Mouse (Mus musculus) MEL (cell line): Measurements from ENCODE around the gene 1700029I15Rik. TPM values are rescaled to one million over a fixed set of nuclear protein-coding genes. Genes with fewer than 3 reads are reported as not detected.

Experiments
- DNase-seq: peaks from one replicate; pipeline ENCODE4 v3.0.0; 2011; ENCODE audit warnings: low read depth, low spot score
- H3K27ac ChIP-seq: 2 replicates; pipeline ENCODE4 v1.5.1; 2012; ENCODE audit warnings: low read depth, mild to moderate bottlenecking, control low read depth, low read length, moderate library complexity; ENCODE audit not compliant: control insufficient read depth
- H3K27me3 ChIP-seq, 2 experiments: fragments of 150-350 bp in 1 of 2; sonication (generic) in 1 of 2; 2 replicates each; pipeline ENCODE4 v1.6.1; 2012; ENCODE audit warnings: low read length in 2 of 2, mild to moderate bottlenecking in 2 of 2, improper control_type of control experiment in 1 of 2, moderate library complexity in 1 of 2; ENCODE audit not compliant: insufficient read depth in 2 of 2, control insufficient read depth in 1 of 2
- H3K36me3 ChIP-seq, 2 experiments: 2 replicates each; pipeline ENCODE4 v1.6.1; 2012 to 2014; ENCODE audit warnings: low read length in 2 of 2, improper control_type of control experiment in 1 of 2, inconsistent platforms in 1 of 2, mild to moderate bottlenecking in 1 of 2; ENCODE audit not compliant: insufficient read depth in 2 of 2, control insufficient read depth in 1 of 2
- H3K4me1 ChIP-seq, 2 experiments: fragments of 150-350 bp in 1 of 2; sonication (generic) in 1 of 2; 2 replicates each; pipeline ENCODE4 v1.6.1; 2012; ENCODE audit warnings: low read length in 2 of 2, improper control_type of control experiment in 1 of 2, mild to moderate bottlenecking in 1 of 2; ENCODE audit not compliant: insufficient read depth in 2 of 2, control insufficient read depth in 1 of 2
- H3K4me3 ChIP-seq, 2 experiments: fragments of 150-350 bp in 1 of 2; sonication (generic) in 1 of 2; 2 replicates each; pipeline ENCODE4 v1.5.1; 2012; ENCODE audit warnings: low read depth in 2 of 2, low read length in 2 of 2, mild to moderate bottlenecking in 2 of 2, moderate library complexity in 2 of 2, control low read depth in 1 of 2, improper control_type of control experiment in 1 of 2; ENCODE audit not compliant: control insufficient read depth in 1 of 2, insufficient read depth in 1 of 2
- H3K79me2 ChIP-seq: 2 replicates; pipeline ENCODE4 v1.6.1; 2012; ENCODE audit warnings: mild to moderate bottlenecking, low read length, moderate library complexity; ENCODE audit not compliant: control insufficient read depth, poor library complexity, insufficient read depth
- H3K9ac ChIP-seq: 2 replicates; pipeline ENCODE4 v1.6.1; 2012; ENCODE audit warnings: low read depth, mild to moderate bottlenecking, control low read depth, low read length, moderate library complexity; ENCODE audit not compliant: control insufficient read depth, poor library complexity, severe bottlenecking
- H3K9me3 ChIP-seq: fragments of 150-350 bp; sonication (generic); replicated peaks from 2 replicates; pipeline ENCODE4 v1.6.1; 2012; ENCODE audit warnings: mild to moderate bottlenecking, low read length, improper control_type of control experiment, moderate library complexity; ENCODE audit not compliant: insufficient read depth
- BHLHE40 ChIP-seq: IDR thresholded peaks from 2 replicates; pipeline ENCODE4 v1.6.1; 2012; ENCODE audit warnings: low read depth, mild to moderate bottlenecking, inconsistent platforms, low read length, improper control_type of control experiment, borderline replicate concordance
- CHD1 ChIP-seq: IDR thresholded peaks from 2 replicates; pipeline ENCODE4 v1.6.1; 2012; ENCODE audit warnings: low read depth, mild to moderate bottlenecking, inconsistent platforms, low read length, improper control_type of control experiment
- CHD2 ChIP-seq: IDR thresholded peaks from 2 replicates; pipeline ENCODE4 v1.6.1; 2011; ENCODE audit warnings: low read length, improper control_type of control experiment
- CTCF ChIP-seq, 3 experiments: IDR thresholded peaks in 2 of 3; conservative IDR thresholded peaks in 1 of 3; 2 replicates each; pipeline ENCODE4 v1.5.1; 2011 to 2012; ENCODE audit warnings: low read length in 3 of 3, low read depth in 2 of 3, mild to moderate bottlenecking in 2 of 3, improper control_type of control experiment in 1 of 3, inconsistent platforms in 1 of 3, mixed read lengths in 1 of 3, moderate library complexity in 1 of 3; ENCODE audit not compliant: control insufficient read depth in 1 of 3, insufficient read depth in 1 of 3, poor library complexity in 1 of 3, severe bottlenecking in 1 of 3
- E2F4 ChIP-seq: IDR thresholded peaks from 2 replicates; pipeline ENCODE4 v1.6.1; 2011; ENCODE audit warnings: low read depth, low read length, improper control_type of control experiment, borderline replicate concordance
- EP300 ChIP-seq, 2 experiments: IDR thresholded peaks; 2 replicates each; pipeline ENCODE4 v1.6.1; 2011; ENCODE audit warnings: improper control_type of control experiment in 2 of 2, low read length in 2 of 2, low read depth in 1 of 2, mild to moderate bottlenecking in 1 of 2
- ETS1 ChIP-seq: IDR thresholded peaks from 2 replicates; pipeline ENCODE4 v1.6.1; 2012; ENCODE audit warnings: low read depth, mild to moderate bottlenecking, inconsistent platforms, low read length, improper control_type of control experiment, moderate library complexity
- GATA1 ChIP-seq: IDR thresholded peaks from 2 replicates; pipeline ENCODE4 v1.6.1; 2011; ENCODE audit warnings: low read depth, low read length, improper control_type of control experiment
- HCFC1 ChIP-seq: IDR thresholded peaks from 2 replicates; pipeline ENCODE4 v1.6.1; 2012; ENCODE audit warnings: low read depth, mild to moderate bottlenecking, inconsistent platforms, low read length, improper control_type of control experiment, moderate library complexity
- KAT2A ChIP-seq: conservative IDR thresholded peaks from 2 replicates; pipeline ENCODE4 v1.6.1; 2012; ENCODE audit warnings: low read depth, low read length, improper control_type of control experiment, inconsistent platforms
- MAFK ChIP-seq: IDR thresholded peaks from 2 replicates; pipeline ENCODE4 v1.6.1; 2011; ENCODE audit warnings: low read depth, mild to moderate bottlenecking, low read length, improper control_type of control experiment, borderline replicate concordance
- MXI1 ChIP-seq: IDR thresholded peaks from 2 replicates; pipeline ENCODE4 v1.6.1; 2011; ENCODE audit warnings: mild to moderate bottlenecking, low read depth, low read length, improper control_type of control experiment
- NELFE ChIP-seq: IDR thresholded peaks from 2 replicates; pipeline ENCODE4 v1.6.1; 2011; ENCODE audit warnings: low read depth, low read length, improper control_type of control experiment
- POLR2A ChIP-seq, 2 experiments: IDR thresholded peaks; 2 replicates each; pipeline ENCODE4 v1.6.1; 2011 to 2012; ENCODE audit warnings: low read length in 2 of 2, mild to moderate bottlenecking in 2 of 2, control low read depth in 1 of 2, improper control_type of control experiment in 1 of 2, low read depth in 1 of 2, moderate library complexity in 1 of 2; ENCODE audit not compliant: control insufficient read depth in 1 of 2, insufficient read depth in 1 of 2, poor library complexity in 1 of 2
- POLR2AphosphoS2 ChIP-seq: IDR thresholded peaks from 2 replicates; pipeline ENCODE4 v1.6.1; 2011; ENCODE audit warnings: low read length, improper control_type of control experiment
- POLR2AphosphoS5 ChIP-seq: IDR thresholded peaks from 2 replicates; pipeline ENCODE4 v1.6.1; 2012; ENCODE audit warnings: low read depth, borderline replicate concordance, mild to moderate bottlenecking, inconsistent platforms, low read length, moderate library complexity, mixed read lengths
- SIN3A ChIP-seq: IDR thresholded peaks from 2 replicates; pipeline ENCODE4 v1.6.1; 2012; ENCODE audit warnings: low read length, improper control_type of control experiment, inconsistent platforms
- TAL1 ChIP-seq: IDR thresholded peaks from 2 replicates; pipeline ENCODE4 v1.6.1; 2012; ENCODE audit warnings: mild to moderate bottlenecking, inconsistent platforms, low read length, moderate library complexity, mixed read lengths
- TBP ChIP-seq: IDR thresholded peaks from 2 replicates; pipeline ENCODE4 v1.8.0; 2011; ENCODE audit warnings: low read depth, low read length, improper control_type of control experiment
- TCF12 ChIP-seq: IDR thresholded peaks from 2 replicates; pipeline ENCODE4 v1.6.1; 2014; ENCODE audit warnings: low read depth, mild to moderate bottlenecking, inconsistent platforms, low read length, improper control_type of control experiment, moderate library complexity
- USF2 ChIP-seq, 2 experiments: IDR thresholded peaks; 2 replicates each; pipeline ENCODE4 v1.6.1; 2011 to 2012; ENCODE audit warnings: improper control_type of control experiment in 2 of 2, low read length in 2 of 2, borderline replicate concordance in 1 of 2, inconsistent platforms in 1 of 2, low read depth in 1 of 2, mild to moderate bottlenecking in 1 of 2; ENCODE audit not compliant: insufficient read depth in 1 of 2
- ZKSCAN1 ChIP-seq: IDR thresholded peaks from 2 replicates; pipeline ENCODE4 v1.6.1; 2012; ENCODE audit warnings: low read depth, mild to moderate bottlenecking, inconsistent platforms, low read length, improper control_type of control experiment, moderate library complexity
- ZMIZ1 ChIP-seq: IDR thresholded peaks from 2 replicates; pipeline ENCODE4 v1.6.1; 2012; ENCODE audit warnings: low read depth, mild to moderate bottlenecking, inconsistent platforms, low read length, improper control_type of control experiment, moderate library complexity
- polyA plus RNA-seq, 2 experiments: library from polyadenylated mRNA; stranded (reverse) in 1 of 2; unstranded in 1 of 2; fragments of >175 nt in 1 of 2; fragments of >200 nt in 1 of 2; gene quantifications; 2 replicates each; pipeline versions ENCODE4 v1.2.1 to v1.2.4; 2012; ENCODE audit warnings: low replicate concordance in 2 of 2, low read depth in 1 of 2; ENCODE audit not compliant: insufficient read length in 2 of 2, insufficient read depth in 1 of 2, missing spikeins in 1 of 2
- total RNA-seq: library from RNA; depleted of rRNA; stranded (reverse); fragments of 300-350 nt; gene quantifications from 2 replicates; pipeline ENCODE4 v1.2.3, GENCODE M21; 2012

Gene 1700029I15Rik
- total and polyA plus RNA-seq, 3 experiments = 0.65 to 3.2 TPM; not detected in 1

- Histone ChIP-seq H3K27ac (no peak overlapping the region), H3K9me3 (no peaks in the 10 kb centered on the region), H3K4me1 (no peaks in the 10 kb centered on the region), H3K79me2 (no peaks in the 10 kb centered on the region), H3K9ac (no peak overlapping the region), H3K27me3 (no peaks in the 10 kb centered on the region), H3K36me3 (no peaks in the 10 kb centered on the region), H3K4me3 (no peak overlapping the region)
- TF ChIP-seq MAFK (no peak), POLR2A (IDR thresholded peaks at IDR 0.05; ENCODE audit: control insufficient read depth in 1 of 2, insufficient read depth in 1 of 2, low read depth in 1 of 2, low read length in 2 of 2, poor library complexity in 1 of 2) (no peak), BHLHE40 (no peak), CTCF (IDR thresholded peaks at IDR 0.05 in 2 of 3, conservative IDR thresholded peaks at IDR 0.05 in 1 of 3; ENCODE audit: control insufficient read depth in 1 of 3, insufficient read depth in 1 of 3, low read depth in 2 of 3, low read length in 3 of 3, poor library complexity in 1 of 3, severe bottlenecking in 1 of 3) (no peak), TAL1 (no peak), E2F4 (no peak), ETS1 (no peak), GATA1 (no peak), USF2 (IDR thresholded peaks at IDR 0.05; ENCODE audit: borderline replicate concordance in 1 of 2, insufficient read depth in 1 of 2, low read depth in 1 of 2, low read length in 2 of 2) (no peak), EP300 (IDR thresholded peaks at IDR 0.05; ENCODE audit: low read depth in 1 of 2, low read length in 2 of 2) (no peak), ZKSCAN1 (no peak), POLR2AphosphoS2 (no peak), CHD2 (no peak), HCFC1 (no peak), TBP (no peak), POLR2AphosphoS5 (no peak), TCF12 (no peak), ZMIZ1 (no peak)
- DNase-seq = no peak
These were observed 19.6 kb upstream of the 1700029I15Rik start for GRCm38 (mm10) chr2:92362571-92363228.

GRCm38 (mm10) chr2:92364086-92364485 is 18.3 kb upstream of the 1700029I15Rik start:
- H3K79me2 ChIP-seq = no peaks in the 10 kb centered on the region
- no peaks in the 10 kb centered on the region for H3K27me3 ChIP-seq
- H3K9me3 ChIP-seq = no peaks in the 10 kb centered on the region
- H3K4me1 ChIP-seq = no peaks in the 10 kb centered on the region
- H3K36me3 ChIP-seq = no peaks in the 10 kb centered on the region
- H3K9ac ChIP-seq = no peak overlapping the region
- no peak for TF ChIP-seq NELFE
- no peak for TF ChIP-seq MXI1
- no peak for TF ChIP-seq CTCF (IDR thresholded peaks at IDR 0.05 in 2 of 3, conservative IDR thresholded peaks at IDR 0.05 in 1 of 3; ENCODE audit: control insufficient read depth in 1 of 3, insufficient read depth in 1 of 3, low read depth in 2 of 3, low read length in 3 of 3, poor library complexity in 1 of 3, severe bottlenecking in 1 of 3)
- TF ChIP-seq USF2 (IDR thresholded peaks at IDR 0.05; ENCODE audit: borderline replicate concordance in 1 of 2, insufficient read depth in 1 of 2, low read depth in 1 of 2, low read length in 2 of 2) = no peak
- TF ChIP-seq ZKSCAN1 = no peak
- no peak for TF ChIP-seq CHD1
- TF ChIP-seq BHLHE40 = no peak
- TF ChIP-seq SIN3A = no peak
- no peak for TF ChIP-seq E2F4
- no peak for TF ChIP-seq ETS1
- TF ChIP-seq KAT2A = no peak
- no peak for DNase-seq
- no peak overlapping the region for H3K4me3 ChIP-seq
- no peak overlapping the region for H3K27ac ChIP-seq
